Mouse (Mus musculus) intestine, embryonic 15.5 days (tissue): Measurements from ENCODE around the gene Alox5ap. TPM values are rescaled to one million over a fixed set of nuclear protein-coding genes. Genes with fewer than 3 reads are reported as not detected.

Experiments
- ATAC-seq: fragments of 200-750 bp; cut with Nextera tagmentation; 2 replicates; pipeline ENCODE4 v1.8.0; 2017; ENCODE audit warnings: moderate TSS enrichment, moderate library complexity
- H3K27ac ChIP-seq: fragments of 300-500 bp; sonication (generic); 2 replicates; pipeline ENCODE4 v1.5.1; 2015; ENCODE audit warnings: mild to moderate bottlenecking, inconsistent platforms
- H3K27me3 ChIP-seq: fragments of 300-500 bp; sonication (generic); replicated peaks from 2 replicates; pipeline ENCODE4 v1.6.1; 2015; ENCODE audit warnings: inconsistent platforms
- H3K36me3 ChIP-seq: fragments of 300-500 bp; sonication (generic); 2 replicates; pipeline ENCODE4 v1.6.1; 2015; ENCODE audit warnings: inconsistent platforms
- H3K4me1 ChIP-seq: fragments of 300-500 bp; sonication (generic); replicated peaks from 2 replicates; pipeline ENCODE4 v1.6.1; 2015; ENCODE audit warnings: inconsistent platforms
- H3K4me2 ChIP-seq: fragments of 300-500 bp; sonication (generic); replicated peaks from 2 replicates; pipeline ENCODE4 v1.6.1; 2015; ENCODE audit warnings: mild to moderate bottlenecking, inconsistent platforms
- H3K4me3 ChIP-seq: fragments of 300-500 bp; sonication (generic); replicated peaks from 2 replicates; pipeline ENCODE4 v1.5.1; 2015; ENCODE audit warnings: inconsistent platforms
- H3K9ac ChIP-seq: fragments of 300-500 bp; sonication (generic); 2 replicates; pipeline ENCODE4 v1.6.1; 2015; ENCODE audit warnings: inconsistent platforms
- H3K9me3 ChIP-seq: fragments of 300-500 bp; sonication (generic); 2 replicates; pipeline ENCODE4 v1.6.1; 2016; ENCODE audit warnings: inconsistent platforms
- WGBS: fragments of 180-500 bp; shearing (Covaris S2); methylation state at CpG from one replicate; pipeline ENCODE4 v1.1.7; 2015; 5-methylcytosine and 5-hydroxymethylcytosine counted together
- polyA plus RNA-seq: library from polyadenylated mRNA; unstranded; fragments of >200 nt; fragmentation: Nextera tagmentation; extraction: Ambion mirVana; gene quantifications from 2 replicates; pipeline ENCODE4 v1.2.1, GENCODE M21; 2015

Alox5ap gene
- polyA plus RNA-seq, 1 experiment from 2014 or later = 11.7 TPM

- Histone ChIP-seq H3K27me3 (no peaks in the 10 kb centered on the region), H3K4me3 (no peak overlapping the region), H3K4me1 (peaks cover 32% of the 10 kb centered on the region), H3K9ac (no peak overlapping the region), H3K9me3 (no peaks in the 10 kb centered on the region), H3K36me3 (no peaks in the 10 kb centered on the region), H3K27ac (peak overlapping the region; percentile 66), H3K4me2 (peak overlapping the region; percentile 24; the same call in 1 of the 2 replicates)
- WGBS = 23% methylated on average over 15 of the region's 15 CpGs
- no peak for ATAC-seq
Observed at GRCm38 (mm10) chr5:149321909-149322841, 57.6 kb downstream of the Alox5ap start.

- Histone ChIP-seq H3K4me3 (no peak overlapping the region), H3K4me1 (peaks cover 32% of the 10 kb centered on the region), H3K9me3 (no peaks in the 10 kb centered on the region), H3K27me3 (no peaks in the 10 kb centered on the region), H3K27ac (peak overlapping the region; percentile 40; the same call in 1 of the 2 replicates), H3K4me2 (peak overlapping the region; percentile 24; the same call in 1 of the 2 replicates), H3K36me3 (no peaks in the 10 kb centered on the region), H3K9ac (no peak overlapping the region)
- WGBS = 71% methylated on average over 9 of the region's 9 CpGs
- peak; percentile 65 for ATAC-seq
Observed at GRCm38 (mm10) chr5:149322938-149323553, 58.5 kb downstream of the Alox5ap start.

GRCm38 (mm10) chr5:149324739-149325138 lies 60.2 kb downstream of the Alox5ap start:
- Histone ChIP-seq H3K4me1 (peaks cover 35% of the 10 kb centered on the region), H3K9me3 (no peaks in the 10 kb centered on the region), H3K9ac (no peak overlapping the region), H3K4me3 (no peak overlapping the region), H3K27me3 (no peaks in the 10 kb centered on the region), H3K36me3 (no peaks in the 10 kb centered on the region), H3K4me2 (no peak overlapping the region), H3K27ac (no peak overlapping the region)
- no peak for ATAC-seq
- WGBS = 77% methylated on average over 13 of the region's 13 CpGs

- Histone ChIP-seq H3K4me2 (no peak overlapping the region), H3K27me3 (no peaks in the 10 kb centered on the region), H3K27ac (no peak overlapping the region), H3K4me1 (peaks cover 22% of the 10 kb centered on the region), H3K36me3 (no peaks in the 10 kb centered on the region), H3K4me3 (no peak overlapping the region), H3K9me3 (no peaks in the 10 kb centered on the region), H3K9ac (no peak overlapping the region)
- no peak for ATAC-seq
- WGBS = 46% methylated on average over 12 of the region's 12 CpGs
Observed at GRCm38 (mm10) chr5:149329098-149329887, 64.7 kb downstream of the Alox5ap start.

GRCm38 (mm10) chr5:149330601-149331000 lies 66.0 kb downstream of the Alox5ap start:
- Histone ChIP-seq H3K27ac (no peak overlapping the region), H3K4me2 (no peak overlapping the region), H3K9me3 (no peaks in the 10 kb centered on the region), H3K27me3 (no peaks in the 10 kb centered on the region), H3K36me3 (no peaks in the 10 kb centered on the region), H3K9ac (no peak overlapping the region), H3K4me1 (peaks cover 22% of the 10 kb centered on the region), H3K4me3 (no peak overlapping the region)
- WGBS = 40% methylated on average over 1 of the region's 1 CpGs
- ATAC-seq = no peak

- Histone ChIP-seq H3K27ac (no peak overlapping the region), H3K4me3 (no peak overlapping the region), H3K4me1 (peaks cover 22% of the 10 kb centered on the region), H3K9ac (peak overlapping the region; percentile 10; the same call in 1 of the 2 replicates), H3K36me3 (no peaks in the 10 kb centered on the region), H3K4me2 (no peak overlapping the region), H3K27me3 (no peaks in the 10 kb centered on the region), H3K9me3 (no peaks in the 10 kb centered on the region)
- no peak for ATAC-seq
- WGBS = 39% methylated on average over 10 of the region's 10 CpGs
Observed at GRCm38 (mm10) chr5:149331407-149332143, 67.0 kb downstream of the Alox5ap start.

- H3K4me3 ChIP-seq = no peak overlapping the region
- ATAC-seq = peak; percentile 59
- H3K36me3 ChIP-seq = no peaks in the 10 kb centered on the region
- H3K9me3 ChIP-seq = no peaks in the 10 kb centered on the region
- no peak overlapping the region for H3K27ac ChIP-seq
- 68% methylated on average over 4 of the region's 4 CpGs for WGBS
- no peaks in the 10 kb centered on the region for H3K27me3 ChIP-seq
- H3K9ac ChIP-seq = no peak overlapping the region
- H3K4me2 ChIP-seq = no peak overlapping the region
- peaks cover 22% of the 10 kb centered on the region for H3K4me1 ChIP-seq
Observed at GRCm38 (mm10) chr5:149332787-149333186, 68.2 kb downstream of the Alox5ap start.

GRCm38 (mm10) chr5:149333941-149334698 lies 69.6 kb downstream of the Alox5ap start:
- WGBS = 86% methylated on average over 8 of the region's 8 CpGs
- H3K4me3 ChIP-seq = no peak overlapping the region
- H3K4me1 ChIP-seq = peaks cover 22% of the 10 kb centered on the region
- H3K9me3 ChIP-seq = no peaks in the 10 kb centered on the region
- H3K4me2 ChIP-seq = no peak overlapping the region
- H3K36me3 ChIP-seq = no peaks in the 10 kb centered on the region
- no peaks in the 10 kb centered on the region for H3K27me3 ChIP-seq
- no peak for ATAC-seq
- no peak overlapping the region for H3K9ac ChIP-seq
- H3K27ac ChIP-seq = no peak overlapping the region

GRCm38 (mm10) chr5:149335009-149335408 lies 70.4 kb downstream of the Alox5ap start:
- no peaks in the 10 kb centered on the region for H3K36me3 ChIP-seq
- H3K4me3 ChIP-seq = no peak overlapping the region
- no peak overlapping the region for H3K4me2 ChIP-seq
- H3K27me3 ChIP-seq = no peaks in the 10 kb centered on the region
- ATAC-seq = no peak
- H3K9me3 ChIP-seq = no peaks in the 10 kb centered on the region
- no peak overlapping the region for H3K27ac ChIP-seq
- peaks cover 18% of the 10 kb centered on the region for H3K4me1 ChIP-seq
- 88% methylated on average over 12 of the region's 12 CpGs for WGBS
- H3K9ac ChIP-seq = no peak overlapping the region

GRCm38 (mm10) chr5:149335563-149336238 lies 71.1 kb downstream of the Alox5ap start:
- Histone ChIP-seq H3K27me3 (no peaks in the 10 kb centered on the region), H3K4me3 (no peak overlapping the region), H3K4me2 (no peak overlapping the region), H3K27ac (no peak overlapping the region), H3K36me3 (no peaks in the 10 kb centered on the region), H3K9ac (no peak overlapping the region), H3K4me1 (peaks cover 18% of the 10 kb centered on the region), H3K9me3 (no peaks in the 10 kb centered on the region)
- 49% methylated on average over 21 of the region's 21 CpGs for WGBS
- ATAC-seq = peak; percentile 83

- no peaks in the 10 kb centered on the region for H3K27me3 ChIP-seq
Observed at GRCm38 (mm10) chr5:149337148-149337547, 72.6 kb downstream of the Alox5ap start.

More at GRCm38 (mm10) chr5:149337148-149337547, 72.6 kb downstream of the Alox5ap start:
- Histone ChIP-seq H3K9ac (no peak overlapping the region), H3K4me3 (no peak overlapping the region), H3K9me3 (no peaks in the 10 kb centered on the region), H3K4me1 (peaks cover 5% of the 10 kb centered on the region; the same call in 1 of the 2 replicates), H3K27ac (no peak overlapping the region), H3K4me2 (no peak overlapping the region), H3K36me3 (no peaks in the 10 kb centered on the region)
- ATAC-seq = no peak
- WGBS = 88% methylated on average over 10 of the region's 10 CpGs
